Mouse (Mus musculus) A20 (cell line): Measurements from ENCODE around the gene Abca8b.
"Not testable (repeated sequence)": the region's sequence is repeated elsewhere in the genome, so short reads cannot be mapped to it uniquely, and the experiment has no call there.

Experiments
- DNase-seq: peaks from one replicate; pipeline ENCODE4 v3.0.0-alpha.2; 2011; ENCODE audit warnings: low read depth, low spot score

Gene Abca8b

GRCm38 (mm10) chr11:109995624-109996023 is at the start of gene Abca8b:
Gene Abca8b, minus strand, starts transcription at chr11:109995845.
- no peak for DNase-seq

GRCm38 (mm10) chr11:110037795-110038194 is 42.1 kb upstream of the Abca8b start:
- no peak for DNase-seq

- no peak for DNase-seq
Observed at GRCm38 (mm10) chr11:110028913-110029695, 33.5 kb upstream of the Abca8b start.

- no peak for DNase-seq
Observed at GRCm38 (mm10) chr11:110010836-110011546, 15.3 kb upstream of the Abca8b start.

- DNase-seq, result no peak
Observed at GRCm38 (mm10) chr11:109995013-109995412, 632 bp downstream of the Abca8b start.

- no peak for DNase-seq
Observed at GRCm38 (mm10) chr11:109994014-109994413, 1.6 kb downstream of the Abca8b start.

- no peak for DNase-seq
Observed at GRCm38 (mm10) chr11:109991270-109991669, 4.4 kb downstream of the Abca8b start.

GRCm38 (mm10) chr11:109990256-109990655 is 5.4 kb downstream of the Abca8b start:
- DNase-seq, result no peak

- DNase-seq, result no peak
Observed at GRCm38 (mm10) chr11:109988164-109988563, 7.5 kb downstream of the Abca8b start.

GRCm38 (mm10) chr11:109987460-109988072 is 8.1 kb downstream of the Abca8b start:
- DNase-seq, result not testable (repeated sequence)

- DNase-seq, result no peak
Observed at GRCm38 (mm10) chr11:109981872-109982271, 13.8 kb downstream of the Abca8b start.

GRCm38 (mm10) chr11:109970521-109970920 is 25.1 kb downstream of the Abca8b start:
- no peak for DNase-seq

- DNase-seq, result no peak
Observed at GRCm38 (mm10) chr11:109961495-109962492, 33.9 kb downstream of the Abca8b start.

GRCm38 (mm10) chr11:109955185-109955584 is 40.5 kb downstream of the Abca8b start:
- peak; percentile 2 for DNase-seq

GRCm38 (mm10) chr11:109936915-109937314 is 58.7 kb downstream of the Abca8b start:
- no peak for DNase-seq

GRCm38 (mm10) chr11:109933207-109933606 is 62.4 kb downstream of the Abca8b start:
- DNase-seq, result not testable (repeated sequence)

GRCm38 (mm10) chr11:109928489-109928888 is 67.2 kb downstream of the Abca8b start:
- no peak for DNase-seq

GRCm38 (mm10) chr11:109926718-109927680 is 68.6 kb downstream of the Abca8b start:
- DNase-seq, result no peak

GRCm38 (mm10) chr11:109922236-109922635 is 73.4 kb downstream of the Abca8b start:
- DNase-seq, result no peak

GRCm38 (mm10) chr11:109919480-109919879 is 76.2 kb downstream of the Abca8b start:
- DNase-seq, result no peak
